Mouse (Mus musculus) liver, postnatal 0 days (tissue): Measurements from ENCODE around the gene Lhx9.

Experiments
- CTCF ChIP-seq: sonication (generic); IDR thresholded peaks from 2 replicates; pipeline ENCODE4 v1.5.1; 2016; ENCODE audit warnings: antibody characterized with exemption, low read depth
- EP300 ChIP-seq: IDR thresholded peaks from 2 replicates; pipeline ENCODE4 v1.6.1; 2016; ENCODE audit warnings: antibody characterized with exemption, low read depth, mild to moderate bottlenecking

- TF ChIP-seq CTCF (no peak), EP300 (no peak)
Observed at GRCm38 (mm10) chr1:138850823-138851222, 2.4 kb upstream of the Lhx9 start.
